Mouse (Mus musculus): ENCODE measurements around the gene Pip5kl1.

DNA sequence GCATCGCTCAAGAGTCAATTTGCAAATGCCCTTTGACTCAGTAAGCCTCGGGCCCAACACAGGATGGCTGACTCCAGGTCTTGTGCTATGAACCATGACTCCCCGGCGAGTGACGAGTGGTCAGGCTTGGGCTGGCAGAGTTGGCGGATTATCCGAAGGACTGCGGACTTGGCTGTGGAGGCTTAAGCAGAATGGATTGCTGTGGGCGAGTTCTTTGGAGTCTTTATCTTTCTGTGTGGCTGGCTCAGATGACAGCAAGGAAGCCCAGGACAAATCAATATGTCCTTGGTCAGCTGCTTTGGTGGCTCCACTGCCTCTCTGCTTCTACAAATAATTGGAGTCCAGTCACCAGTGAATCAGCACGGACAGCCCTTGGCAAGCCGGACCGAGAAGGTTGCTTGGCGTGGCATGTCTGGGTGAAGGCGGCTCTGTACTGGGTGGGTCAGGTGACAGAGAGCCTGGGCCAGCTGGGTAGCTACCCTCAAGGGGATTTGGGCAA, 47.1 kb upstream of the Pip5kl1 start:
- no peak for TF ChIP-seq CTCF (IDR thresholded peaks at IDR 0.05; ENCODE audit: borderline replicate concordance, insufficient read depth, low read length)
- no peak for TF ChIP-seq POLR2A (IDR thresholded peaks at IDR 0.05; ENCODE audit: low read depth, low read length)

Data from embryonic fibroblast, embryonic 13.5 days (primary cell).